Mouse (Mus musculus): ENCODE measurements around the gene Zkscan14.

DNA sequence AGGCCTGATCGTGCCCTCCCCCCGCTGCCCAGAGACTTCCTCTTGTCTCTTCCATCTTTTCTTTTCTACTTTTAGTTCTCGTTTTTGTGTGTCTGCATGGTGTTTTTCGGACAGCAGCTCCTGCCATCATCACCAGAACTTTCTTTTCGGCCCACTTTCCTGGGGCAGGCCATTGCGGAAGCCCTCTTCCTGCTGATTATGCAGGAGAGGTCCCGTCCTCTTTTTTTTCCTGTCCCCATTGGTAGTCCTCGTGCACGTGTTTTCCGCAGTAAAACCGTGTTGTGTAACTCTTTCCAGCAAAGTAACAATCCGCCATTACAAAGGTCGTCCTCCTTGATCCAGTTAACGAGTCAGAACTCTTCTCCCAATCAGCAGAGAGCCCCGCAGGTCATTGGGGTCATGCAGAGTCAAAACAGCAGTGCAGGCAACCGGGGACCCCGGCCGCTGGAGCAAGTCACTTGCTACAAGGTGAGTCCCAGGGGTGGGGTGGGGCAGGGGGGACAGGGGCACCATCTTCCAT, 23.1 kb downstream of the Zkscan14 start:
- TF ChIP-seq CTCF (IDR thresholded peaks at IDR 0.05), result no peak
- TF ChIP-seq EP300 (IDR thresholded peaks at IDR 0.05), result no peak
